Mouse (Mus musculus) left cerebral cortex, adult 9 months (tissue): Measurements from ENCODE around the gene Cdh15.

Source experiments
- DNase-seq, 2 experiments: peaks; one replicate each; pipeline ENCODE4 v3.0.0; 2022; ENCODE audit warnings: low spot score in 2 of 2

The Cdh15 gene

GRCm38 (mm10) chr8:122847829-122848561, at the start of gene Cdh15:
Gene Cdh15 (plus strand): TSS chr8:122847966.
- no peak for DNase-seq

- no peak for DNase-seq
Measured at GRCm38 (mm10) chr8:122803906-122804761, 43.6 kb upstream of the Cdh15 start.

- no peak for DNase-seq
Measured at GRCm38 (mm10) chr8:122805349-122805748, 42.4 kb upstream of the Cdh15 start.

- no peak for DNase-seq
Measured at GRCm38 (mm10) chr8:122806956-122807538, 40.7 kb upstream of the Cdh15 start.

- no peak for DNase-seq
Measured at GRCm38 (mm10) chr8:122807907-122808306, 39.9 kb upstream of the Cdh15 start.

GRCm38 (mm10) chr8:122810376-122810775, 37.4 kb upstream of the Cdh15 start:
- no peak for DNase-seq

- no peak for DNase-seq
Measured at GRCm38 (mm10) chr8:122811870-122812494, 35.8 kb upstream of the Cdh15 start.

GRCm38 (mm10) chr8:122812610-122813250, 35.0 kb upstream of the Cdh15 start:
- DNase-seq: no peak

GRCm38 (mm10) chr8:122814608-122815007, 33.2 kb upstream of the Cdh15 start:
- no peak for DNase-seq

GRCm38 (mm10) chr8:122816965-122817364, 30.8 kb upstream of the Cdh15 start:
- no peak for DNase-seq

GRCm38 (mm10) chr8:122817724-122818496, 29.9 kb upstream of the Cdh15 start:
- DNase-seq: no peak

GRCm38 (mm10) chr8:122819776-122820175, 28.0 kb upstream of the Cdh15 start:
- DNase-seq: no peak

- DNase-seq: no peak
Measured at GRCm38 (mm10) chr8:122824571-122824970, 23.2 kb upstream of the Cdh15 start.

- no peak for DNase-seq
Measured at GRCm38 (mm10) chr8:122824986-122825385, 22.8 kb upstream of the Cdh15 start.

- no peak for DNase-seq
Measured at GRCm38 (mm10) chr8:122825408-122825807, 22.4 kb upstream of the Cdh15 start.

GRCm38 (mm10) chr8:122829396-122829795, 18.4 kb upstream of the Cdh15 start:
- no peak for DNase-seq

- peak; percentile 56 to 95 for DNase-seq
Measured at GRCm38 (mm10) chr8:122830349-122831061, 17.3 kb upstream of the Cdh15 start.

GRCm38 (mm10) chr8:122834416-122834815, 13.3 kb upstream of the Cdh15 start:
- DNase-seq: no peak

GRCm38 (mm10) chr8:122834971-122835370, 12.8 kb upstream of the Cdh15 start:
- DNase-seq: peak in 1 of 2 experiments; percentile 84

- DNase-seq: no peak
Measured at GRCm38 (mm10) chr8:122836199-122836598, 11.6 kb upstream of the Cdh15 start.
